Mouse (Mus musculus): ENCODE measurements around the gene Arf6. TPM values are rescaled to one million over a fixed set of nuclear protein-coding genes. Genes with fewer than 3 reads are reported as not detected.
"Not testable (repeated sequence)": the region's sequence is repeated elsewhere in the genome, so short reads cannot be mapped to it uniquely, and the experiment has no call there.

Gene Arf6
- polyA plus RNA-seq, 1 experiment from 2014 or later: 34.5 TPM

DNA sequence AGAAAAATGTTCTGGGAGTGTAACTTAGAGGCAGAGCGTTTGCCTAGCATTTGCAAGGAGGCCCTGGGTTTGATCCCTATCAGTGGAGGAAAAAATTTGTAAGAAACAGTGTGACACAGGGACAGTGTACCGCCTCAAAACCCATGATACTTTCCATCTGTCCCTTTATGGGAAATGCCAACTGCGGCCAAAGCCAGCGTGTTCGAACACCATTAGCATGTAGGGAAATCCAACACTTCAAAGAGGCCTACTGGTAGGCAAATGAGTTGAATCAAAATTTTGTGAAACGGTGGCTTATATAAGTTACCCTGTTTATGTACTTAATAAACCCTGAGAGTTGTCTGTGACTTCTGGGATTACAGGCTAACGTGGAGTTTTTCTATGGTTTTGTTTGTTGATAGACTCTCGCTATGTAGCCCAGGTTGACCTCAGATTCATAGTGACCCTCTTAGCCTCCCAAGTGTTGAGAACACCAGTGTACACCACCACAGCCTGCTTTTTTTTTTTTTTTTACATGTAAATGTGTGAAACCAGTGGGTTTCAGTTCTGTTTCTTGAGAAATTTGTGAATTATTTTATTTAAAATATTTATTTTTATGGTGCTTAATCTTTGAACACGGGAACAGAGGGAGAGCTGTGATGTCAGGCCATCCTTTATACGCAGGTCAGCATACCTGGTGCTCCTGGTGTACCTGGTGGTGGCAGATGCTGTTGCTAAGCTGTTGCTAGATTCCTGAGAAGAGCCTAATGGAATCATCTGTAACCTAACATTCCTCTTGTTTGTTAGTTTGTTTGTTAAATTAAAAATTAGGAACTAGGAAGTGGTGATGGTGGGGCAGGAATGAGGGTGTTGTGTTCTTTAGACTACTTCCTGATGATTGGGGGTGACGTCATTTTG lies 6.9 kb downstream of the Arf6 start:
- Histone ChIP-seq H3K4me2 (ENCODE audit: low read length) (no peak overlapping the region), H3K36me3 (ENCODE audit: control insufficient read depth, insufficient read depth, low read length) (peaks cover 11% of the 10 kb centered on the region), H3K27me3 (replicated peaks; ENCODE audit: control insufficient read depth, insufficient read depth, low read length) (no peaks in the 10 kb centered on the region), H3K9me3 (replicated peaks; ENCODE audit: control insufficient read depth, low read length) (no peaks in the 10 kb centered on the region), H3K4me3 (ENCODE audit: low read depth, low read length) (no peak overlapping the region), H3K4me1 (ENCODE audit: control insufficient read depth, insufficient read depth, low read length) (peaks cover 6% of the 10 kb centered on the region), H3K27ac (ENCODE audit: low read depth, low read length) (no peak overlapping the region), H3K9ac (ENCODE audit: low read length) (no peak overlapping the region)
- no peak for DNase-seq (ENCODE audit: low spot score)
- no peak for ATAC-seq
- 93% methylated on average over 11 of the region's 11 CpGs for WGBS

DNA sequence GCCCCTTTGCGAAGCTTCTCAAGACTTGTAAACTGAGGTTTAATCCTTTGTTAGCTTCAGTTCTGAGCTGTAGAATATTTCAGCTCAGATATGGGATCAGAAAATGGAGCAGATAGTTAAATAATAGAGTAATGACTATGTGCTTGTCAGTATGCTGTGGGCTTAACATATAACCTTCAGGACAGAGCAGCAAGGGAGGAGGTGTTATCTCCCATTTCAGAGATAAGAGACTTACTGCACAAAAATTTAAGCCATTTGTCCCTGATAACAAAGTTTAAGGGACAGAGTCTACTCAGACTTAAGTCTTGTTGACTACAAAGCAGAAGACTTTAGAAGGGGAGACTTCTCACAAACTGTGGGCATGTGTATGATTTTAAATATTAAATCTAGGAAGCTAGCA lies 10.9 kb downstream of the Arf6 start:
- ATAC-seq: no peak
- Histone ChIP-seq H3K9me3 (replicated peaks; ENCODE audit: control insufficient read depth, low read length) (no peaks in the 10 kb centered on the region), H3K27me3 (replicated peaks; ENCODE audit: control insufficient read depth, insufficient read depth, low read length) (no peaks in the 10 kb centered on the region), H3K36me3 (ENCODE audit: control insufficient read depth, insufficient read depth, low read length) (peaks cover 7% of the 10 kb centered on the region), H3K4me3 (ENCODE audit: low read depth, low read length) (no peak overlapping the region), H3K4me2 (ENCODE audit: low read length) (no peak overlapping the region), H3K4me1 (ENCODE audit: control insufficient read depth, insufficient read depth, low read length) (no peaks in the 10 kb centered on the region), H3K27ac (ENCODE audit: low read depth, low read length) (no peak overlapping the region), H3K9ac (ENCODE audit: low read length) (no peak overlapping the region)
- no peak for DNase-seq (ENCODE audit: low spot score)
- WGBS: 97% methylated on average over 1 of the region's 1 CpGs

DNA sequence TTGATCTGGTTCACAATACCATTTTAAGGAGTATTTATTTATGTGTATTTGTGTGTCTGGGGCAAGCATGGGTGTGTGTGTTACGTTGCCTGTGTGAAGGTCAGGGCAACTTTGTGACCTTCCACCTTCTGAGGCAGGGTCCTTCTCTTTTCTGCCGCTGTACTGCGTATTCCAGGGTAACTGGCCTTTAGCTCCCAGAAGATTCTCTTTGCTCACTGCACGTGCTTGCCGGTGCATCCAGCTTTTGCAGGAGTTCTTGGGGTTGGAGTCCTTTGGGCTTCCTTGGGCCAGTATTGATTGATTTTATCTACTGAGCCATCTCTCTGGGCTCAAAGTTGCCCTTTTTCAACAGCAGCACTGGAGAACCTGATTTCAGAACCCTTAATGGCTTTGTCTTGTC lies 12.7 kb downstream of the Arf6 start:
- Histone ChIP-seq H3K4me3 (ENCODE audit: low read depth, low read length) (no peak overlapping the region), H3K4me2 (ENCODE audit: low read length) (no peak overlapping the region), H3K4me1 (ENCODE audit: control insufficient read depth, insufficient read depth, low read length) (no peaks in the 10 kb centered on the region), H3K36me3 (ENCODE audit: control insufficient read depth, insufficient read depth, low read length) (no peaks in the 10 kb centered on the region), H3K9me3 (replicated peaks; ENCODE audit: control insufficient read depth, low read length) (no peaks in the 10 kb centered on the region), H3K27me3 (replicated peaks; ENCODE audit: control insufficient read depth, insufficient read depth, low read length) (no peaks in the 10 kb centered on the region), H3K27ac (ENCODE audit: low read depth, low read length) (no peak overlapping the region), H3K9ac (ENCODE audit: low read length) (no peak overlapping the region)
- ATAC-seq (no peak), DNase-seq (ENCODE audit: low spot score) (no peak)
- 90% methylated on average over 5 of the region's 5 CpGs for WGBS

DNA sequence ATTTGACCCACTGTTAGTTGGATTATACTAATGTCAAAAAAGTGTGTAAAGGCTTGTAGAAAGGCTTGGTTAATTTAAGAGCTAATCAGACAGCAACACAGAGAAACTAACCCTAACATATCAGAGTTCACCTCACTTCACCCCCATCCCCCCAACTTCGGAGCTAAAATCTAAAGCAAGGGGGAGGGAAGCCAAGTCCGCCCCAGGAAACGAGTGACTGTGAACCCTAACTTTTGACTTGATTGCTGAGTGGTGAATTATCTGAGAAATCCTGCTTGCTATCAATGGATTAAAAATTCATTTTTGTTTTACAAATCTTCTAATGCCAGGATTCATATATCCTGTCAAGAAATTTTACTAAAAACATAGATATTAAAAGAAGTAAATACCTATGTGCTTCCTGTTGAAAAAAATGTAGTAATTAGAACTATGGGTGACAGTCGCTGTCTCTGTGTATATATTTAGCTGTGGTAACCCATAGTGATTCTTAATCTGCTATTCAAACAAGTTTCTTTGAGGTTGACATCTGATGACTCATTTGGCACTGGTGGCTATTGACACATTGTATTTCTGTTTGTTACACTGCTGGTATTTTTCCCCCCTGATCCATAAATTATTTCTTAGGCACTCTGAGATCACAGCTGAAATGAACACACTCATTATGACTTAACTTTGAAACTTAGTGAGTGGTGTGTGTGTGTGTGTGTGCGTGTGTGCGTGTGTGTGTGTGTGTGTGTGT lies 13.8 kb downstream of the Arf6 start:
- Histone ChIP-seq H3K4me2 (ENCODE audit: low read length) (no peak overlapping the region), H3K9ac (ENCODE audit: low read length) (no peak overlapping the region), H3K9me3 (replicated peaks; ENCODE audit: control insufficient read depth, low read length) (no peaks in the 10 kb centered on the region), H3K27ac (ENCODE audit: low read depth, low read length) (no peak overlapping the region), H3K27me3 (replicated peaks; ENCODE audit: control insufficient read depth, insufficient read depth, low read length) (no peaks in the 10 kb centered on the region), H3K36me3 (ENCODE audit: control insufficient read depth, insufficient read depth, low read length) (no peaks in the 10 kb centered on the region), H3K4me3 (ENCODE audit: low read depth, low read length) (no peak overlapping the region), H3K4me1 (ENCODE audit: control insufficient read depth, insufficient read depth, low read length) (no peaks in the 10 kb centered on the region)
- no peak for DNase-seq (ENCODE audit: low spot score)
- WGBS: 60% methylated on average over 5 of the region's 6 CpGs
- no peak for ATAC-seq

DNA sequence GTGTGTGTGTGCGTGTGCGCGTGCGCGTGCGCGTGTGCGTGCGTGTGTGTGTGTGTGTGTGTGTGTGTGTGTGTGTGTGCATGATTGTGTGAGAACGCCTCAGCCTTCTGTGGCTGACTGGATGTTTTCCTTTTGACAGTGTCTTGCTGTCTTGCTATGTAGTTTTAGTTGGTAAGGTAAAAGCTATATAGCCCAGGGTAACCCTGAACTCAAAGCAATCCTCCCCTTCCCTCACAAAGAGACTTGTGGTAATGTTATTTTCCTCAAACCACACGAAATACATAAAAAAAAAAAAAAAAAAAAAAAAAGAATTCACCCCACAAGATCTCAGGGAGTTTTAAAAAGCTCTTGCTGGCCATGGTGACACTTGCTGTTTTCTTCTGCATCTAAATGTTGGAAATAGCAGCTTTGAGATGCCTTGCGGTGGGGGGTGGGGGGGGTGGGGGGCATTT lies 14.4 kb downstream of the Arf6 start:
- not testable (repeated sequence) for H3K4me3 ChIP-seq (ENCODE audit: low read depth, low read length); H3K36me3 ChIP-seq (ENCODE audit: control insufficient read depth, insufficient read depth, low read length); H3K27ac ChIP-seq (ENCODE audit: low read depth, low read length); H3K4me1 ChIP-seq (ENCODE audit: control insufficient read depth, insufficient read depth, low read length); H3K4me2 ChIP-seq (ENCODE audit: low read length); H3K9me3 ChIP-seq (replicated peaks; ENCODE audit: control insufficient read depth, low read length); DNase-seq (ENCODE audit: low spot score); H3K27me3 ChIP-seq (replicated peaks; ENCODE audit: control insufficient read depth, insufficient read depth, low read length); H3K9ac ChIP-seq (ENCODE audit: low read length); ATAC-seq
- 79% methylated on average over 4 of the region's 12 CpGs for WGBS

DNA sequence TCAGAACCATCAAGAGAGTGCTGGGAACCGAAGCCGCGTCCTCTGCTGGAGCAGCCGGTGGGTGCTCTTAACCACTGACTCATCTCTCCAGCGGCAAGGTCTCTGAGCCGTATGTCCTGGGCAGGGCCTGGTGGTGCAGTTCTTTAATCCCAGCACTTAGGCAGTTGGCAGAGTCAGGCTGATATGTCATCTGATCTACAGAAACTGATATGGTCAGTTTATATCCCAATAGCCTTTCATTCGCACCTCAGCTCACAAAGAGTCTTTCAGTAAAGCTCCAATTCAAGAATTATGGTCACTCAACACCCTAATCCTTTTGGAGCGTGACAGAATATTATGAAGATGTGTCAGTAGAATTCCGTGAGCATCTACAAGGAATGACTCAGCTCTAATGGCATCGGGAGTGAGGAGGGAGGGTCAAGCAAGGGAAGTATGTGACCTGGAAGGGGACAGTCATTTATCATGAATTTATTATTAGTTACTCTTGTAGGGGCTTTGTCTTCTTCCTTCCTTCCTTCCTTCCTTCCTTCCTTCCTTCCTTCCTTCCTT lies 16.4 kb downstream of the Arf6 start:
- no peak for ATAC-seq
- Histone ChIP-seq H3K9me3 (replicated peaks; ENCODE audit: control insufficient read depth, low read length) (no peaks in the 10 kb centered on the region), H3K27me3 (replicated peaks; ENCODE audit: control insufficient read depth, insufficient read depth, low read length) (no peaks in the 10 kb centered on the region), H3K9ac (ENCODE audit: low read length) (no peak overlapping the region), H3K4me2 (ENCODE audit: low read length) (no peak overlapping the region), H3K4me3 (ENCODE audit: low read depth, low read length) (no peak overlapping the region), H3K4me1 (ENCODE audit: control insufficient read depth, insufficient read depth, low read length) (no peaks in the 10 kb centered on the region), H3K36me3 (ENCODE audit: control insufficient read depth, insufficient read depth, low read length) (no peaks in the 10 kb centered on the region), H3K27ac (ENCODE audit: low read depth, low read length) (no peak overlapping the region)
- WGBS: 95% methylated on average over 10 of the region's 10 CpGs
- DNase-seq (ENCODE audit: low spot score): no peak

DNA sequence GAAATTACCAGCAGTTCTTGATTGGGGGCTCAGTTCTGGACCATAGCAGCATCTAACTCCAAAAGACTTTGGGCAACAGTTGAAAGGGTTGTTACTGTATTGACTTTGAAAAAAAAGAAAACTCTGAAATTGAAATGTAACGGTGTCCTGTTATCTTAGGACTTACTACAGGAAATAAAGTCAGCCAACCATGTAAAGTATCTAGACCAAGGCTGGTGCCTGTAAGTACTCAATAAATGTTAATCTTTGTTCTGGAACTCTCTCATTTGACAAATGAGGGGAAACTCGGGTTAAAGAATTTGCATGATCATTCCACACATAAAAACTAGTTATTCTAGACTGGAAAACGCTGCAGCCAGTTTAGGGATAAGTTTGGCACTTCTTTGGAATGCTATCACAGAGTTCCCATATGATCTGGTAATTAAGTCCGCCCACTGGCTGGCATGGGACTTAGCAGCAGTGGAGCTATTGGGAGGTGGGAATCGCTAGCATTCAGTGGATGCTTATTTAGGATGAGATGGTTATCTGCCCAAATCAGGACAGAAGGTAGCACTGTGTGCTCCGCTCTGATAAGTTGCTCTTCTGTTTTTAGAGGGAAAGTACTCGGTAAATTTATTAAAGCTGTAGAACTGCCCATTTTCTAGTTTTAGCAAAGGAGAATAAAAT lies 17.5 kb downstream of the Arf6 start:
- H3K4me2 ChIP-seq (ENCODE audit: low read length): no peak overlapping the region
- H3K4me3 ChIP-seq (ENCODE audit: low read depth, low read length): no peak overlapping the region
- DNase-seq (ENCODE audit: low spot score): peak; percentile 36
- ATAC-seq: no peak
- no peaks in the 10 kb centered on the region for H3K27me3 ChIP-seq (replicated peaks; ENCODE audit: control insufficient read depth, insufficient read depth, low read length)
- 60% methylated on average over 7 of the region's 7 CpGs for WGBS
- no peak overlapping the region for H3K27ac ChIP-seq (ENCODE audit: low read depth, low read length)
- no peaks in the 10 kb centered on the region for H3K4me1 ChIP-seq (ENCODE audit: control insufficient read depth, insufficient read depth, low read length)
- H3K9ac ChIP-seq (ENCODE audit: low read length): no peak overlapping the region
- H3K36me3 ChIP-seq (ENCODE audit: control insufficient read depth, insufficient read depth, low read length): no peaks in the 10 kb centered on the region
- H3K9me3 ChIP-seq (replicated peaks; ENCODE audit: control insufficient read depth, low read length): no peaks in the 10 kb centered on the region

DNA sequence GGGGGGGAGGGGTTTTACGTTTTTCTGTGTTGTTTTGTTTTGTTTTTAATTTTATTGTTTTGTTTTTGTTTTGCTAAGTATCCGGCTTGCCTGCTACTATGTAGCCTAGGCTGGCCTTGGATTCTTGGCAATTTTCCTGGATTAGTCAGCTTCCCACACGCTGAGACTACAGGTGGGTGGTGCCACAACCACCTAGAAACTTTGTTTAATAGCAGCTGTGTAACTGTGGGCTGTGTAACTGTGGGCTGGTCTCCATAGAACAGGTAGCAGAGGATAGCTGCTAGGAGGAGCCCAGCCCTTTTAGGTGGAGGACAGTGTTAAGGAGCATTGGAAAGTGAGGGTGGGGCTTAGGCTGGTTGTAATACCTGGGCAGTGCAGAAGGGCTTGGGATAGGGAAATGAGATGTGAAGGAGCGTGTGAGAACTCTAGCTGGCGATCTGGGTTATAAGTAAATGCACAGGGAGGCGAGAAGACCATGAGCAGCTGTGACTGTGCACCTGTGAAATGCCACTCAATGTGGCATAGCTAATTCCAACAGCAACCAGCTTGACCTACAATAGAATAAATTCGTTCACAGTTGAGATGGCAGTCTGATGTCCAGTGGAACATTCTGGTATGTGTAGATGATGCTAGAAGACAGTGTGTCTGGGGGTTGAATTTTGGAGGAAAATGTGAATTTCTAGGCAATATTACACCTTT lies 18.2 kb downstream of the Arf6 start:
- 78% methylated on average over 7 of the region's 7 CpGs for WGBS
- no peak for ATAC-seq
- H3K36me3 ChIP-seq (ENCODE audit: control insufficient read depth, insufficient read depth, low read length): no peaks in the 10 kb centered on the region

More for the DNA sequence above, 18.2 kb downstream of the Arf6 start:
- H3K4me3 ChIP-seq (ENCODE audit: low read depth, low read length): no peak overlapping the region
- H3K4me2 ChIP-seq (ENCODE audit: low read length): no peak overlapping the region
- no peaks in the 10 kb centered on the region for H3K4me1 ChIP-seq (ENCODE audit: control insufficient read depth, insufficient read depth, low read length)
- no peaks in the 10 kb centered on the region for H3K9me3 ChIP-seq (replicated peaks; ENCODE audit: control insufficient read depth, low read length)
- H3K27me3 ChIP-seq (replicated peaks; ENCODE audit: control insufficient read depth, insufficient read depth, low read length): no peaks in the 10 kb centered on the region
- no peak overlapping the region for H3K27ac ChIP-seq (ENCODE audit: low read depth, low read length)
- no peak overlapping the region for H3K9ac ChIP-seq (ENCODE audit: low read length)
- no peak for DNase-seq (ENCODE audit: low spot score)
